Mouse (Mus musculus): Measurements from ENCODE around the gene Prrxl1.

DNA sequence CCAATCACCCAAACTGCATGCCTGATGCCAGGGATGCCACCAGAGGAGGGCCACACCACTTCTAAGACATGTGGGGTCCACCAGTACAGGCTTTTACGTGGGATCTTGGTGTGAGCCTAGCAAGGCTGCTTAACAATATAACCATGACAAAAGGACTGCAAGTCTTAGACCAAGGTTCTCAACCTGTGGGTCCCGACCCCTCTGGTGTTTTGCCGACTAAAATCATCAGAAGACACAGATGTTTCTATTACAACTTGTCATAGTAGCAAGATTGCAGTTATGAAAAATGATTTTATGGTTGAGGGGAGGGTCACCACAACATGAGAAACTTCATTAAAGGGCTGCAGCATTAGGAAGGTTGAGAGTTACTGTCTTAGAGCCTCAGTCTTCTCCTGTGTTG, 79.4 kb downstream of the Prrxl1 start:
- TF ChIP-seq POLR2A (IDR thresholded peaks at IDR 0.05; ENCODE audit: borderline replicate concordance, extremely low read depth, low read depth, low read length), result no peak
- no peak for TF ChIP-seq CTCF (IDR thresholded peaks at IDR 0.05; ENCODE audit: insufficient read depth, low read length)

Measured in lung, adult 2 months (tissue).